Mouse (Mus musculus): ENCODE measurements at regions not wholly inside any gene's neighbourhood (a gene's known extent, or its start where the extent isn't known, plus 50 kb on each side); places are given as distances from the start of the nearest gene placed in this dataset.

DNA sequence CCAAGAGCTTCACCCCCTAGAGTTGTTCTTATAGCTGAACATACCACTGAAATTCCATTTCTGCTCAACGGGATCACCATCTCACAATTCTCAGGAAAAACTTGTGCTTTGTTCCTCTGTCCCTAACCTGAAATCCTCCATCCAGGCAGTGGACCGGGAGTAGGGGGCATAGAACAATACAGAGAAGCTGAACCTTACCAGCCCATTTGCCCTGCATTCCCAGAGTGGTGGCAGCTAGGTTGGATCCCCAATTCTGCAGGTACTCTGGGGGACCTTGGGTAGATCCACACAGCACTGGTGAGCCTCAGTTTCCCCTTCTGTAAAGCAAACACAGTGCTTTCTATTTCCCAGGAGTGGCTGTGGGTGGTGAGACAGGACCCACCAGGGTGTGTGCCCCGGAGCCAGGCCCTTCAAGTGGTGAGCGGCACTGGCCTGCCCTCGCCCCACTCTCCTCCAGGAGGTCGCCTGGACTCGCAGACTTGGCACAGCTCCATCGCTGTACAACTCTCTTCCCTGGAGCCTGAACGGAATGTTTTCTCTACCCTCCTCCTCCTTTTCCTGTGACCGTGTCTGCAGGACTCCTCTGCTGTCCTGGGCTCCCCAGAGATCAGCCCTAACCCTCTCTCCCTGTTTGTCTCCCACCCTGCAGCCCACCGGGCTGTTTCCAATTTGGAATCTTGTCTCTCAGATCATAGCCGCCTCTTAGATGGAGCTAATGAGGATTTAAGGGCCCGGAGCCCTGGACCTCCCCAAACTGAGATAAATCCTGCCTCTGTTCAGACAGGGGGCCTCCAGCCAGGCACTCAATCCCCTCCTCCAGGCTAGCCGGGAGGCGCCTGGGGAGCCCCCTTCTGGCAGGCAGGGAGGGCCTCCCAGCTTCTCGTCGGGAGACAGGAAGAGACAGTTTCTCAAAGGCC, 52.3 kb upstream of the Cux1 start:
- intact Hi-C loops (cut with DNase I) = loop anchor here (2.0 kb wide), 1 partner anchor 339 kb away; no protein-coding TSS in a partner anchor
- DNase-seq (ENCODE audit: low spot score in 2 of 2) = no peak

DNA sequence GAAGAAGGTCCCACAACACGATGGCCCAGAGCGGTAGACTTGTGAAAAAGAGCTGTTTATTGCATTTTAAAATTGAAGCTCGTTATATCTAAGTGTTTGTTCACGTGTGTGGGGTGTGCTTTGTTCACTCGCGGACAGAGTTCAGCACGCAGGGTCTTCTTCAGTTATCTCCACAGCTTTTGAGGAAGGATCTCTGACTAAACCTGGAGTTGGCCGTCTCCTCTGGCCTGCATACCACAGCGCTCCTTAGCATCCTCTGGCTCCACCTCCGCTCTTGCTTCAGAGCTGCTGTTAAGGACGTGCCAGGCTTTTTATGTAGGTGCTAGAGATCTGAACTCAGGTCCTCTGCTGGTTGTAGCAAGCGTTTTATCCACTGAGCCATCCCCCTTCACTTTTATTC, 52.9 kb upstream of the Cux1 start:
- intact Hi-C loops (cut with DNase I) = loop anchor here (2.0 kb wide), 1 partner anchor 339 kb away; no protein-coding TSS in a partner anchor
- DNase-seq (ENCODE audit: low spot score in 2 of 2) = no peak

GRCm38 (mm10) chr5:136621336-136622125, 54.2 kb upstream of the Cux1 start:
- intact Hi-C loops (cut with DNase I) = loop anchor here (2.0 kb wide), 2 partner anchors 53 to 341 kb away; no protein-coding TSS in a partner anchor
- DNase-seq (ENCODE audit: low spot score in 2 of 2) = no peak

DNA sequence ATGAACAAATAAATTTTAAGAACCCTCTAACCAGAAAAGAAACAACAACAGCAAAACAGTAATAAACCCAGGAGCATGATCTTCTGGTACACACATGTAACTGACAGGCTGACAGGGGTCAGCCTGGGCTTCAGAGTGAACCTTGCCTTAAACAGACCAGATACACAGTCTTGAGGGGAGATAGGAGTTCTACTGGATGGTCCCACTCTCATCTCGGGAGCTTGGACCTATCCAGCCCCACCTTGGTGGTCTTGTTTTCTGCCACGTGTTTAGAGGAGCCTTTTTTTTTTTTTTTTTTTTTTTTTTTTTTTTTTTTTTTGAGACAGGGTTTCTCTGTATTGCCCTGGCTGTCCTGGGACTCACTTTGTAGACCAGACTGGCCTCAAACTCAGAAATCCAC, 54.9 kb upstream of the Cux1 start:
- intact Hi-C loops (cut with DNase I) = loop anchor here (2.0 kb wide), 1 partner anchor 53 kb away; no protein-coding TSS in a partner anchor
- no peak for DNase-seq (ENCODE audit: low spot score in 2 of 2)

DNA sequence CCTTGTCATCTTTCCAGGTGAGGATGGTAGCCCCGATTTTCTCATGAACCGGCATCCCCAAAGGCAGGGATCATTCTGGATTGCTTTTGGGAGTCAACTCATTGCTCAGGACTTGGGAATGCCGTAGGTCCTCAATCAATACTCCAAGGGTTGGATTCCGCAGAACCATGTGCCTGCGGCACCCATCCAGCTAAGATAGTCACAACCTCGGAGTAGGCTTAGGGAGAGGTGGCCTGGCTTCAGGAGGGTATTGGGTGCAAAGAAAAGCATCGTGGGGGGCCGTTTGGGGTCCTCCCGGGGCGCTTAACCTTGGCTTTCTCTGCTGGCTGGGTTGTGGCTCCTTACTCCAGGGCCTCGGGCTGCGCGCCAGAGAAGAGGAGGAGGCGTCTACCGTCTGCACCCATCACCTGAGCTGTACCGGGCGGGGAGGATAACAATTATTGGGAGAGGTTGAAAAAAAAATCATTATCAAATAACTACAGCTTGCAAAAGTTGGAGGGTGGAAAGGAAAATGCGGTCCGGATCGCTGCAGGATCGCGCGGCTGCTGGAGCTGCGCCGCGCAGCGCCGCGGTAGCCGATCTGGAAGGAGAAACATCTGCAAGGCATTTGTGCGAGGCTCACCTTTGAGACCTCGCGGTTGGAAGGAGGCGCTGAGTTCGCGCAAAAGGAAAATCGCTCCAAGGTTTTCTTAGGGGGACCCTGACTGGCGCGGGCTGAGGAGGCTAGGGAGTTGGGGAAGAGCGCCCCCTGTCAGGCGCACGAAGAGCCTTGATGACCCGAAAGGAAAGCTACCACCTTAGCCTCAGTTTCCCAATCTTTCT, 55.6 kb upstream of the Cux1 start:
- DNase-seq (ENCODE audit: low spot score in 2 of 2) = peak; percentile 41 to 52
- intact Hi-C loops (cut with DNase I) = loop anchor here (2.0 kb wide), 1 partner anchor 54 kb away; no protein-coding TSS in a partner anchor

DNA sequence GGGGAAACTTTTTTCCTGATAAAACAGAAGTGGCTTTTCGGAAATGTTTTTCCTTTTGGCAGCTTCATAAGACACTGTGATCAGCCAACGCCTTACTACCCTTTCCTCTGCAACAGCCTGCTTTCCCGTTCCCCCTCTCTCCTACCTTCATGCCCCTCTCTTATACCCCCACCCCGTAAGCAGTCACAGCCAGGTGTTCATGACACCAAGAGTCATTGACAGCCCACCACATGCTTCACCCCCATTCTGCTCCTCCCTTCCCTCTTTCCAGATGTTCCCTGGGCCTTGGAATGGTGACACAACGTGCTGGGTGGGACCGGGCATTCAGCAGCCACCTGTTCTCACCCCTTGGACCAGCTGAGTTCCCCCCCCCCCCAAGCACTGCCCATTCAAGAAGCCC, 56.5 kb upstream of the Cux1 start:
- no peak for DNase-seq (ENCODE audit: low spot score in 2 of 2)
- intact Hi-C loops (cut with DNase I) = loop anchor here (2.0 kb wide), 1 partner anchor 55 kb away; no protein-coding TSS in a partner anchor

DNA sequence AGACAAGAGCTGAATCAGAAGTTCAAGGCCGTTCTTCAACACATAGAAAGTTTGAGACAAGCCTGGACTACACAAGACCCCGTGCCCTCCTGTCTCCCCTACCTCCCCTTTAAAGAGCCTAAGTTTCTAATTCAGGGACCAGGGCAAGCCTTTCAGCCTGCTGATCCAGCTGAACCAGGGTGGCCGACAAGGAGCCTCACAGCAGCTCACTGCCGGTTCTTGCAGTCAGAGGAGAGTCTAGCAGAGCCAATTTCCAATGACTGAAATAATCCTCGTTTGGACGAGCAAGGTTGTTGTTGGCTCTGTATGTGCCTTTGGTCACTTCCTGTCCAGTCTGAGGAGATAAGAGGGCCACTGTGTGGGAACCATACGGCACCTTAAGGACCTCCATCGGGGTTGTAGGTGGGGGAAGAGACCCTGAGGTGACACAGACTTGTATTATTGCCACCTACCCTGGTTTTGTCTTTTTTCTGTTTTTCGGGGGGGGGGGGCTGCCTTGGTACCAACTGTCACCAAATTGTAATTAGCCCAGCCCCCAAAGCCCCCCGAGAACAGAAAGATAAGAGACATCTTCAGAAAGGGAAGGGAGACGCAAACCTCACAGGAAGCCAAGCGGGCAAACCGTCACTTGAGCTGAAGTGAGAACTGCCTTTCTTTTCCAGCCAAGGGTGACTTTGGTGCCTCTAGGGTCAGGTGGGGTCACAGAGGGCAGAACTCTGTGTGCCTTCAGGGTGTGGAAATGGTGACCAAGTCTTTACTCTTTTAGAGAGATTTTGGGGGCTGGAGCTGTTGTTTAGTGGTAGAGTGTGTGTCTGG, 58.1 kb upstream of the Cux1 start:
- DNase-seq (ENCODE audit: low spot score in 2 of 2) = no peak
- intact Hi-C loops (cut with DNase I) = no loop called here

DNA sequence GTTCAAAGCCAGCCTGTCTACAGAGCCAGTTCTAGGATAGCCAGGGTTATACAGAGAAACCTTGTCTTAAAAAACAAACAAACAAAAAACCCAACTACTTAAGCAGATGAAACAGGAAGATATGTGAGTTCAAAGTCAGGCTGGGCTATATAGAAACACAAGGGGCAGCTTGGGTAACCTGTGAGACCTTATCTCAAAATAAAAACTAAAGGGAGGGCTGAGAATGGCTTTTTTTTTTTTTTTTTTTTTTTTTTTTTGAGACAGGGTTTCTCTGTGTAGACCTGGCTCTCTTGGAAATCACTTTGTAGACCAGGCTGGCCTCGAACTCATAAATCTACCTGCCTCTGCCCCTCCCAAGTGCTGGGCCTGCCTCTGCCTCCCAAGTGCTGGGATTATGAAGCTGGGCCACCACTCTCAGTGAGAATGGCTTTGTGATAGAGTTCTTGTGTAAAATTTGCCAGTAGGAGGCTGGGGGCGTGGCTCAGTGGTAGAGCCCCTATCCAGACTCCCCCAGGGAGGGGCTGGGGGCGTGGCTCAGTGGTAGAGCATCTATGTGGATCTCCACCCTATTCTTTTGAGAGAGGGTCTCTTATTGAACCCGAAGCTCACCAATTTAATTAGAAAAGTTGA, 59.0 kb upstream of the Cux1 start:
- intact Hi-C loops (cut with DNase I) = no loop called here
- no peak for DNase-seq (ENCODE audit: low spot score in 2 of 2)

DNA sequence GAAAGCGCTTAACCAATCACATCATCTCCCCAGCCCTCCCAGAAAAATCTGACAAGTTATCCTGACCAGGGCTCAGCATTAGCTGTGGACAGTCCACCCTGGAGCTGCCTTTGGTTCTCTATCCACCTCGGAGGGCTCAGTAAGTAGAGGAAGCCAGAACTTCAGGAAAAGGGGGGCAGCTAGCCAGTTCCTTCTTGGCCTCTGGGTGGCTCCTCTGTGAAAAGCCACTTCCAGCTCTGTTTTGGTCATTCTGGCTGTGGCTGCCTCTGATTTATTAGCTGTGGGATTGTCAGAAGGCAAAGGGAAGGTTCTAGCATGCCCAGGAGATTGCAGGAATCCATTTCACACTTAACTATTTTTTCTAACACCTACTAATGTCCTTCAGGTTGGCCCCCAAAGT, 59.6 kb upstream of the Cux1 start:
- intact Hi-C loops (cut with DNase I) = no loop called here
- DNase-seq (ENCODE audit: low spot score in 2 of 2) = no peak

- peak in 1 of 2 experiments; percentile 7 for DNase-seq (ENCODE audit: low spot score in 2 of 2)
- intact Hi-C loops (cut with DNase I) = no loop called here
Observed at GRCm38 (mm10) chr5:136627671-136628292, 60.5 kb upstream of the Cux1 start.

- DNase-seq (ENCODE audit: low spot score in 2 of 2) = no peak
- intact Hi-C loops (cut with DNase I) = no loop called here
Observed at GRCm38 (mm10) chr5:136628502-136628901, 61.2 kb upstream of the Cux1 start.

- intact Hi-C loops (cut with DNase I) = no loop called here
- no peak for DNase-seq (ENCODE audit: low spot score in 2 of 2)
Observed at GRCm38 (mm10) chr5:136632286-136632685, 60.7 kb upstream of the Myl10 start.

- intact Hi-C loops (cut with DNase I) = no loop called here
- no peak for DNase-seq (ENCODE audit: low spot score in 2 of 2)
Observed at GRCm38 (mm10) chr5:136633901-136634300, 59.0 kb upstream of the Myl10 start.

DNA sequence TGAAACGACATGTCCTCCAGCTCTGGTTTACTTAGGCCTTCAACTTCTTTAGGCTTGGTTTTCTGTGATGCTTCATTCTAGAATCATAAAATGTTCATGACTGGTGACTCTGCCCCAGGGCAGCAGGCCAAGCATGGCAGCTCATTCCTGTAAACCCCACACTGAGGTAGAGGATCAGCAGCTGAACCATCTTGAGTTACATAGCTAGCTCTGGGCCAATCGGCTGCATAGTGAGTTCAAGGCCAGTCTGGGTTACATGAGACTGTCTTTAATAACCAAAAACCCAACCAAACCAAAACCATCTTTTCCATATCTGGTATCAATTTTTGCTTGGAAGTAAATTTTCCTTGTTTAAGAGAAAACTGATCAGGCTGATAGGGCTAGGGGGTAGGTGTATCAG, 57.8 kb upstream of the Myl10 start:
- DNase-seq (ENCODE audit: low spot score in 2 of 2) = no peak
- intact Hi-C loops (cut with DNase I) = no loop called here

DNA sequence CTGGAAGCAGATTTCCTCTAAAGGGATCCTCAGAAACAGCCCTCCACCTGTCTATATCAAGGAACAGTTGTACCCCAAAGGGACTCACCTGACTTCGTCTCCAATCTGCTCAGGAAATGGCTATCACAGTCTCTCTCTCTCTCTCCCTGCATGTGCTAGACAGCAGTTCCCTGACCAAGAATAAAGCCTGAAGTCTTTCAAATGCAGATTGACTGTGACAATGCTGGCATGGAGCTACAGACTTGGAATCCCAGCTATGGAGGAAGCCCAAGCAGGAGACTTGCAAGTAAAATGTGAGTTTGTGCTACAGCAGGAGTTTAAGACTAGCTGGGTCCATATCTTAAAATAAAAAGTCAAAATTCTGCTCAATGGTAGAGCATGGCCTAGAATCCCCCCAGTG, 56.5 kb upstream of the Myl10 start:
- DNase-seq (ENCODE audit: low spot score in 2 of 2) = no peak
- intact Hi-C loops (cut with DNase I) = no loop called here

- peak; percentile 9 to 13 for DNase-seq (ENCODE audit: low spot score in 2 of 2)
- intact Hi-C loops (cut with DNase I) = no loop called here
Observed at GRCm38 (mm10) chr5:136637872-136638271, 55.1 kb upstream of the Myl10 start.

DNA sequence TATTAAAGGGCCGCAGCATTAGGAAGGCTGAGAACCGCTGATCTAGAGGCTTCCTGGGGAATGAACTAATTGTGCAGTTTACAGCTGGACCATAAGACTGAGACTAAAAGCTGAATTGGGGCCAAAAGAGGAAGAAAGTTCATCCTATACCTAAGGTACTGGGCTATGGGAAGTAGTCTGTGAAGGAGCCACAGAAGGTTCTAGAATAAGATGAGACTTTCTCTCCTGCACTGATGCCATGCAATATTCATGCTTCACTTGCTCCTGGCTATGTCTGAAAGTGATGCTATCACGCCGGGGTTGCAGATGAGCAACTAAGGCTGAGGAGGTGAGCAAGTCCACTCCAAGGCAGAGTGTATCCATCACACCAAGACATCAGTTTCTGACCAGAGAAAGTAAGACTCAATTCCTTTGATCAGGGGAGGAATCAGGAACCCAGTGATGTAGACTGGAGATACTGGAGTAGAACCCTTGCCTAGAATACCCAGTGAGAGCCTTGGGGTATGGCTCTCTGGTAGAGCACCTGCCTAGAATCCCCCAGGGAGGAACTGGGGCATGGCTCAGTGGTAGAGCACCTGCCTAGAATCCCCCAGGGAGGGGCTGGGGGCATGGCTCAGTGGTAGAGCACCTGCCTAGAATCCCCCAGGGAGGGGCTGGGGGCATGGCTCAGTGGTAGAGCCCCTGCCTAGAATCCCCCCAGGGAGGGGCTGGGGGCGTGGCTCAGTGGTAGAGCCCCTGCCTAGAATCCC, 51.9 kb upstream of the Myl10 start:
- intact Hi-C loops (cut with DNase I) = no loop called here

More for the DNA sequence above, 51.9 kb upstream of the Myl10 start:
- no peak for DNase-seq (ENCODE audit: low spot score in 2 of 2)
